Mouse (Mus musculus) Patski (cell line): ENCODE data around the gene Zyx. TPM values are rescaled to one million over a fixed set of nuclear protein-coding genes. Genes with fewer than 3 reads are reported as not detected.
A peak's percentile ranks its signal among the peaks of the same experiment; 100 is the strongest.

Source experiments
- ATAC-seq: fragments of 100-300 bp; one replicate; pipeline ENCODE4 v1.8.0; 2021
- CTCF ChIA-PET: fragments of 350-600 bp; sonication (Branson Sonifier 250); formaldehyde crosslinking; loops from one replicate; lab custom pipeline; 2022; ENCODE audit warnings: inconsistent platforms; lab: Charles Lee
- POLR2A ChIA-PET: fragments of 350-600 bp; sonication (Branson Sonifier 250); formaldehyde crosslinking; loops from one replicate; lab custom pipeline; 2022; ENCODE audit warnings: antibody characterized with exemption, inconsistent platforms; lab: Charles Lee
- DNase-seq: peaks from one replicate; pipeline ENCODE4 v3.0.0-alpha.2; 2011; ENCODE audit warnings: low read depth, low spot score
- H3K27me3 ChIP-seq: fragments of 371-371 bp; one replicate; pipeline ENCODE4 v1.5.1; 2021
- CTCF ChIP-seq: fragments of 100-300 bp; IDR thresholded peaks from one replicate; pipeline ENCODE4 v1.5.1; 2021
- in situ Hi-C: fragments of 300-500 bp; cut with MboI; formaldehyde crosslinking; loops from 3 replicates; pipeline ENCODE4 v1.11.1; 2018; ENCODE audit warnings: low pct_unique_long_range_greater_than_20kb, mixed read lengths
- polyA plus RNA-seq: library from polyadenylated mRNA; unstranded; gene quantifications from one replicate; pipeline ENCODE4 v1.2.3, GENCODE M21; 2021

Zyx gene
- polyA plus RNA-seq, 1 experiment from 2014 or later, result 336 TPM

GRCm38 (mm10) chr6:42373669-42374430, 24.4 kb downstream of the Zyx start:
- TF ChIP-seq CTCF, result no peak
- ATAC-seq (no peak), DNase-seq (no peak)
- ChIA-PET CTCF (interaction anchor here (0.9 to 3.2 kb wide), 5 partner anchors 10 to 25 kb away, joined by 3 to 13 read pairs (median 4); partner anchors contain the start of gene Zyx), POLR2A (interaction anchor here (0.6 to 1.1 kb wide), 2 partner anchors 18 to 22 kb away, joined by 3 read pairs; no protein-coding TSS in a partner anchor)
- in situ Hi-C loops, result no loop called here
- no peaks in the 10 kb centered on the region for H3K27me3 ChIP-seq

GRCm38 (mm10) chr6:42374701-42375100, 25.3 kb downstream of the Zyx start:
- ATAC-seq, result no peak
- no peaks in the 10 kb centered on the region for H3K27me3 ChIP-seq
- no peak for DNase-seq
- POLR2A ChIA-PET, result interaction anchor here (1.1 kb wide), 1 partner anchor 19 kb away, joined by 3 read pairs; no protein-coding TSS in a partner anchor
- in situ Hi-C loops, result no loop called here
- TF ChIP-seq CTCF, result no peak
- CTCF ChIA-PET, result interaction anchor here (0.9 to 3.2 kb wide), 4 partner anchors 8 to 26 kb away, joined by 4 to 13 read pairs (median 6); partner anchors contain the start of gene Zyx

GRCm38 (mm10) chr6:42375131-42375530, 25.7 kb downstream of the Zyx start:
- in situ Hi-C loops, result no loop called here
- CTCF ChIA-PET, result interaction anchor here (1.7 to 3.2 kb wide), 3 partner anchors 9 to 26 kb away, joined by 5 to 13 read pairs (median 6); partner anchors contain the start of gene Zyx

GRCm38 (mm10) chr6:42376016-42376415, 26.6 kb downstream of the Zyx start:
- no peak for ATAC-seq
- TF ChIP-seq CTCF, result no peak

More at GRCm38 (mm10) chr6:42375131-42375530, 25.7 kb downstream of the Zyx start:
- no peak for DNase-seq
- ATAC-seq, result no peak
- TF ChIP-seq CTCF, result no peak
- POLR2A ChIA-PET, result interaction anchor here (1.3 kb wide), 1 partner anchor 22 kb away, joined by 4 read pairs; no protein-coding TSS in a partner anchor
- H3K27me3 ChIP-seq, result no peaks in the 10 kb centered on the region

GRCm38 (mm10) chr6:42376504-42377019, 27.1 kb downstream of the Zyx start:
- POLR2A ChIA-PET, result interaction anchor here (1.3 kb wide), 1 partner anchor 24 kb away, joined by 4 read pairs; no protein-coding TSS in a partner anchor
- H3K27me3 ChIP-seq, result no peaks in the 10 kb centered on the region
- in situ Hi-C loops, result no loop called here
- DNase-seq, result no peak
- CTCF ChIA-PET, result interaction anchor here (0.6 to 3.2 kb wide), 6 partner anchors 10 to 127 kb away, joined by 3 to 13 read pairs (median 4); partner anchors contain the start of gene Zyx
- ATAC-seq, result no peak
- no peak for TF ChIP-seq CTCF

More at GRCm38 (mm10) chr6:42376016-42376415, 26.6 kb downstream of the Zyx start:
- CTCF ChIA-PET, result interaction anchor here (1.1 to 3.2 kb wide), 5 partner anchors 9 to 115 kb away, joined by 3 to 13 read pairs (median 5); partner anchors contain the start of gene Zyx
- DNase-seq, result no peak
- no peaks in the 10 kb centered on the region for H3K27me3 ChIP-seq
- POLR2A ChIA-PET, result interaction anchor here (1.3 kb wide), 1 partner anchor 23 kb away, joined by 4 read pairs; no protein-coding TSS in a partner anchor
- in situ Hi-C loops, result no loop called here

- no peak for ATAC-seq
- DNase-seq, result no peak
- no peaks in the 10 kb centered on the region for H3K27me3 ChIP-seq
- POLR2A ChIA-PET, result no interaction called here
- CTCF ChIA-PET, result interaction anchor here (1.0 to 2.1 kb wide), 3 partner anchors 15 to 53 kb away, joined by 3 to 9 read pairs (median 3); partner anchors contain the start of genes Fam131b and Zyx
- TF ChIP-seq CTCF, result no peak
- in situ Hi-C loops, result no loop called here
These were observed 27.9 kb downstream of the Zyx start for GRCm38 (mm10) chr6:42377280-42377679.

- no peaks in the 10 kb centered on the region for H3K27me3 ChIP-seq
- no peak for ATAC-seq
- ChIA-PET CTCF (interaction anchor here (1.4 to 1.5 kb wide), 2 partner anchors 12 to 72 kb away, joined by 3 to 4 read pairs; no protein-coding TSS in a partner anchor), POLR2A (no interaction called here)
- TF ChIP-seq CTCF, result no peak
- DNase-seq, result no peak
- in situ Hi-C loops, result no loop called here
These were observed 30.1 kb downstream of the Zyx start for GRCm38 (mm10) chr6:42379551-42379950.

GRCm38 (mm10) chr6:42380416-42381144, 31.1 kb downstream of the Zyx start:
- no peaks in the 10 kb centered on the region for H3K27me3 ChIP-seq
- DNase-seq (no peak), ATAC-seq (no peak)
- CTCF ChIA-PET, result interaction anchor here (0.6 to 2.5 kb wide), 5 partner anchors 13 to 32 kb away, joined by 3 to 8 read pairs (median 5); no protein-coding TSS in a partner anchor
- in situ Hi-C loops, result loop anchor here (5.0 kb wide), 1 partner anchor 197 kb away; no protein-coding TSS in a partner anchor
- peak; percentile 88 for TF ChIP-seq CTCF
- POLR2A ChIA-PET, result no interaction called here

GRCm38 (mm10) chr6:42381221-42381620, 31.8 kb downstream of the Zyx start:
- POLR2A ChIA-PET, result interaction anchor here (0.6 kb wide), 1 partner anchor 31 kb away, joined by 3 read pairs; no protein-coding TSS in a partner anchor

More at GRCm38 (mm10) chr6:42381221-42381620, 31.8 kb downstream of the Zyx start:
- TF ChIP-seq CTCF, result no peak
- CTCF ChIA-PET, result interaction anchor here (0.8 to 2.5 kb wide), 4 partner anchors 12 to 33 kb away, joined by 5 to 8 read pairs (median 5); no protein-coding TSS in a partner anchor
- in situ Hi-C loops, result loop anchor here (5.0 kb wide), 1 partner anchor 196 kb away; no protein-coding TSS in a partner anchor
- no peaks in the 10 kb centered on the region for H3K27me3 ChIP-seq
- ATAC-seq (no peak), DNase-seq (no peak)
